Mouse (Mus musculus) heart, postnatal 0 days (tissue): ENCODE data around the gene Dnajc30.

ENCODE experiments used
- CTCF ChIP-seq: IDR thresholded peaks from 2 replicates; pipeline ENCODE4 v1.5.1; 2016; ENCODE audit warnings: antibody characterized with exemption, control low read depth, low read depth
- EP300 ChIP-seq: IDR thresholded peaks from 2 replicates; pipeline ENCODE4 v1.6.1; 2016; ENCODE audit warnings: antibody characterized with exemption, low read depth

GRCm38 (mm10) chr5:135048539-135048938 is 15.5 kb upstream of the Dnajc30 start:
- TF ChIP-seq EP300 (no peak), CTCF (no peak)
